Mouse (Mus musculus) cerebellum, postnatal 14 days (tissue): ENCODE results near the gene Olfr26.
"Not testable (repeated sequence)": the region's sequence is repeated elsewhere in the genome, so short reads cannot be mapped to it uniquely, and the experiment has no call there.

Experiments
- DNase-seq, 2 experiments: peaks; one replicate each; pipeline ENCODE4 v3.0.0; 2021; ENCODE audit warnings: mixed read lengths in 2 of 2

Gene Olfr26

GRCm38 (mm10) chr9:38854760-38855159 is at the start of gene Olfr26:
Olfr26 (plus strand) TSS chr9:38855060.
- no peak for DNase-seq

GRCm38 (mm10) chr9:38805696-38806095 is 49.2 kb upstream of the Olfr26 start:
- no peak for DNase-seq

GRCm38 (mm10) chr9:38814314-38814713 is 40.5 kb upstream of the Olfr26 start, which contains the start of gene Olfr922:
Olfr922 (plus strand) TSS chr9:38814614.
- DNase-seq, result no peak

- DNase-seq, result no peak
These were observed 39.3 kb upstream of the Olfr26 start for GRCm38 (mm10) chr9:38815458-38815986.

GRCm38 (mm10) chr9:38826245-38826644 is 28.6 kb upstream of the Olfr26 start, which contains the start of gene Olfr923:
Olfr923 (plus strand) TSS chr9:38826545.
- no peak for DNase-seq

- DNase-seq, result no peak
These were observed 21.8 kb upstream of the Olfr26 start for GRCm38 (mm10) chr9:38833027-38833426.

GRCm38 (mm10) chr9:38844149-38844548 is 10.7 kb upstream of the Olfr26 start, which contains the start of gene Olfr924:
Olfr924 (plus strand) TSS chr9:38844449.
- no peak for DNase-seq

- not testable (repeated sequence) for DNase-seq
These were observed 20.0 kb downstream of the Olfr26 start for GRCm38 (mm10) chr9:38874880-38875279.

- DNase-seq, result no peak
These were observed 22.0 kb downstream of the Olfr26 start, which contains the start of gene Olfr926 for GRCm38 (mm10) chr9:38876826-38877225. Olfr926 (plus strand) TSS chr9:38877126.
